Mouse (Mus musculus) liver, embryonic 13.5 days (tissue): ENCODE measurements around the gene Glg1. TPM values are rescaled to one million over a fixed set of nuclear protein-coding genes. Genes with fewer than 3 reads are reported as not detected.
A peak's percentile ranks its signal among the peaks of the same experiment; 100 is the strongest.
"Not testable (repeated sequence)": the region's sequence is repeated elsewhere in the genome, so short reads cannot be mapped to it uniquely, and the experiment has no call there.

Experiments used
- ATAC-seq: fragments of 200-750 bp; cut with Nextera tagmentation; 2 replicates; pipeline ENCODE4 v1.8.0; 2017; ENCODE audit warnings: low read depth, mild to moderate bottlenecking, moderate number of reproducible peaks, moderate library complexity
- DNase-seq: peaks from one replicate; pipeline ENCODE4 v3.0.0; 2022
- H3K27ac ChIP-seq: fragments of 300-500 bp; sonication (generic); 2 replicates; pipeline ENCODE4 v1.5.1; 2015; ENCODE audit warnings: moderate library complexity, mild to moderate bottlenecking, inconsistent platforms
- H3K27me3 ChIP-seq: fragments of 300-500 bp; sonication (generic); 2 replicates; pipeline ENCODE4 v1.6.1; 2015; ENCODE audit warnings: mild to moderate bottlenecking, inconsistent platforms
- H3K36me3 ChIP-seq: fragments of 300-500 bp; sonication (generic); 2 replicates; pipeline ENCODE4 v1.6.1; 2015; ENCODE audit warnings: mild to moderate bottlenecking, inconsistent platforms
- H3K4me1 ChIP-seq: fragments of 300-500 bp; sonication (generic); replicated peaks from 2 replicates; pipeline ENCODE4 v1.6.1; 2015; ENCODE audit warnings: inconsistent platforms
- H3K4me2 ChIP-seq: fragments of 300-500 bp; sonication (generic); 2 replicates; pipeline ENCODE4 v1.6.1; 2015; ENCODE audit warnings: inconsistent platforms, mild to moderate bottlenecking, moderate library complexity
- H3K4me3 ChIP-seq: fragments of 300-500 bp; sonication (generic); replicated peaks from 2 replicates; pipeline ENCODE4 v1.5.1; 2015; ENCODE audit warnings: mild to moderate bottlenecking, inconsistent platforms
- H3K9ac ChIP-seq: fragments of 300-500 bp; sonication (generic); 2 replicates; pipeline ENCODE4 v1.6.1; 2015; ENCODE audit warnings: mild to moderate bottlenecking, inconsistent platforms
- H3K9me3 ChIP-seq: fragments of 300-500 bp; sonication (generic); replicated peaks from 2 replicates; pipeline ENCODE4 v1.6.1; 2016; ENCODE audit warnings: inconsistent platforms
- WGBS: fragments of 180-500 bp; shearing (Covaris S2); methylation state at CpG from one replicate; pipeline ENCODE4 v1.1.7; 2015; ENCODE audit not compliant: insufficient replicate concordance; 5-methylcytosine and 5-hydroxymethylcytosine counted together
- polyA plus RNA-seq: library from polyadenylated mRNA; unstranded; fragments of >200 nt; fragmentation: Nextera tagmentation; extraction: Ambion mirVana; gene quantifications from 2 replicates; pipeline ENCODE4 v1.2.1, GENCODE M21; 2015

The Glg1 gene
- 14.3 and 17.1 TPM in 2 replicates for polyA plus RNA-seq

GRCm38 (mm10) chr8:111258631-111259407 is at the start of gene Glg1:
TSS of gene Glg1 (minus strand) at chr8:111259216.
- peak; percentile 90 for DNase-seq
- H3K27ac ChIP-seq, result peak within 1 kb of the TSS; percentile 97
- no peaks in the 10 kb centered on the region for H3K9me3 ChIP-seq
- peaks cover 18% of the 10 kb centered on the region; the same call in 1 of the 2 replicates for H3K27me3 ChIP-seq
- peak within 1 kb of the TSS; percentile 94 for H3K9ac ChIP-seq
- H3K4me2 ChIP-seq, result peak within 1 kb of the TSS; percentile 82
- WGBS, result under 1% methylated on average over 74 of the region's 76 CpGs
- peaks cover 4% of the 10 kb centered on the region; the same call in 1 of the 2 replicates for H3K36me3 ChIP-seq
- H3K4me3 ChIP-seq, result peak within 1 kb of the TSS; percentile 91
- peaks cover 28% of the 10 kb centered on the region for H3K4me1 ChIP-seq
- ATAC-seq, result peak; percentile 89

GRCm38 (mm10) chr8:111305031-111305730 is 46.2 kb upstream of the Glg1 start:
- H3K9me3 ChIP-seq, result no peaks in the 10 kb centered on the region
- H3K4me2 ChIP-seq, result no peak overlapping the region
- no peaks in the 10 kb centered on the region for H3K27me3 ChIP-seq
- ATAC-seq (no peak), DNase-seq (no peak)
- no peak overlapping the region for H3K27ac ChIP-seq
- WGBS, result 35% methylated on average over 5 of the region's 5 CpGs
- H3K4me1 ChIP-seq, result peaks cover 7% of the 10 kb centered on the region
- no peak overlapping the region for H3K9ac ChIP-seq
- no peak overlapping the region for H3K4me3 ChIP-seq
- no peaks in the 10 kb centered on the region for H3K36me3 ChIP-seq

GRCm38 (mm10) chr8:111304359-111304758 is 45.3 kb upstream of the Glg1 start:
- H3K27ac ChIP-seq, result no peak overlapping the region
- ATAC-seq, result no peak
- H3K36me3 ChIP-seq, result no peaks in the 10 kb centered on the region
- no peak overlapping the region for H3K4me3 ChIP-seq
- no peaks in the 10 kb centered on the region for H3K27me3 ChIP-seq
- WGBS, result 78% methylated on average over 3 of the region's 3 CpGs
- H3K9me3 ChIP-seq, result no peaks in the 10 kb centered on the region
- H3K4me1 ChIP-seq, result peaks cover 7% of the 10 kb centered on the region
- H3K9ac ChIP-seq, result no peak overlapping the region
- DNase-seq, result no peak
- no peak overlapping the region for H3K4me2 ChIP-seq

GRCm38 (mm10) chr8:111303076-111303803 is 44.2 kb upstream of the Glg1 start:
- not testable (repeated sequence) for DNase-seq, H3K9me3 ChIP-seq, H3K4me2 ChIP-seq, H3K9ac ChIP-seq, ATAC-seq, H3K27me3 ChIP-seq, H3K36me3 ChIP-seq, H3K4me3 ChIP-seq, H3K27ac ChIP-seq
- 71% methylated on average over 5 of the region's 5 CpGs for WGBS
- H3K4me1 ChIP-seq, result peaks cover 12% of the 10 kb centered on the region

- Histone ChIP-seq H3K9me3 (no peaks in the 10 kb centered on the region), H3K36me3 (peaks cover 17% of the 10 kb centered on the region), H3K27ac (peak overlapping the region; percentile 89), H3K4me1 (peaks cover 30% of the 10 kb centered on the region), H3K27me3 (no peaks in the 10 kb centered on the region), H3K4me2 (peak overlapping the region; percentile 67), H3K9ac (peak overlapping the region; percentile 70), H3K4me3 (peak overlapping the region; percentile 98)
- ATAC-seq, result no peak
- 58% methylated on average over 11 of the region's 11 CpGs for WGBS
- DNase-seq, result no peak
Observed at GRCm38 (mm10) chr8:111300597-111301546, 41.9 kb upstream of the Glg1 start.

GRCm38 (mm10) chr8:111299821-111300568 is 41.0 kb upstream of the Glg1 start, which contains the start of gene Rfwd3:
TSS of gene Rfwd3 (minus strand) at chr8:111300222.
- H3K4me1 ChIP-seq, result peaks cover 37% of the 10 kb centered on the region
- peak within 1 kb of the TSS; percentile 71 for H3K4me2 ChIP-seq
- H3K4me3 ChIP-seq, result peak within 1 kb of the TSS; percentile 98
- H3K9ac ChIP-seq, result peak within 1 kb of the TSS; percentile 99
- WGBS, result under 1% methylated on average over 67 of the region's 67 CpGs
- peaks cover 26% of the 10 kb centered on the region for H3K36me3 ChIP-seq
- ATAC-seq (peak; percentile 98), DNase-seq (peak; percentile 96)
- H3K27ac ChIP-seq, result peak within 1 kb of the TSS; percentile 93
- H3K9me3 ChIP-seq, result no peaks in the 10 kb centered on the region
- no peaks in the 10 kb centered on the region for H3K27me3 ChIP-seq

GRCm38 (mm10) chr8:111299363-111299820 is 40.4 kb upstream of the Glg1 start:
- under 1% methylated on average over 28 of the region's 28 CpGs for WGBS
- Histone ChIP-seq H3K4me1 (peaks cover 38% of the 10 kb centered on the region), H3K27me3 (no peaks in the 10 kb centered on the region), H3K27ac (peak overlapping the region; percentile 93), H3K4me3 (peak overlapping the region; percentile 98), H3K9ac (peak overlapping the region; percentile 99), H3K9me3 (no peaks in the 10 kb centered on the region), H3K4me2 (peak overlapping the region; percentile 71), H3K36me3 (peaks cover 31% of the 10 kb centered on the region)
- ATAC-seq, result peak; percentile 33
- peak; percentile 69 for DNase-seq

- peak overlapping the region; percentile 29; the same call in 1 of the 2 replicates for H3K27ac ChIP-seq
- H3K27me3 ChIP-seq, result no peaks in the 10 kb centered on the region
- peaks cover 45% of the 10 kb centered on the region for H3K36me3 ChIP-seq
- peaks cover 44% of the 10 kb centered on the region for H3K4me1 ChIP-seq
- WGBS, result 82% methylated on average over 1 of the region's 1 CpGs
- DNase-seq (no peak), ATAC-seq (no peak)
- H3K4me3 ChIP-seq, result peak overlapping the region; percentile 98
- H3K4me2 ChIP-seq, result peak overlapping the region; percentile 71
- H3K9me3 ChIP-seq, result no peaks in the 10 kb centered on the region
- H3K9ac ChIP-seq, result peak overlapping the region; percentile 99
Observed at GRCm38 (mm10) chr8:111298011-111298410, 39.0 kb upstream of the Glg1 start.

GRCm38 (mm10) chr8:111291733-111292132 is 32.7 kb upstream of the Glg1 start:
- ATAC-seq (no peak), DNase-seq (no peak)
- no peaks in the 10 kb centered on the region for H3K9me3 ChIP-seq
- WGBS, result 86% methylated on average over 7 of the region's 7 CpGs
- H3K36me3 ChIP-seq, result peaks cover 96% of the 10 kb centered on the region
- no peak overlapping the region for H3K9ac ChIP-seq
- peaks cover 24% of the 10 kb centered on the region for H3K4me1 ChIP-seq
- no peak overlapping the region for H3K27ac ChIP-seq
- H3K4me2 ChIP-seq, result no peak overlapping the region
- H3K27me3 ChIP-seq, result no peaks in the 10 kb centered on the region
- H3K4me3 ChIP-seq, result no peak overlapping the region

- peaks cover 97% of the 10 kb centered on the region for H3K36me3 ChIP-seq
- ATAC-seq (no peak), DNase-seq (no peak)
- WGBS, result 94% methylated on average over 7 of the region's 7 CpGs
- H3K4me2 ChIP-seq, result no peak overlapping the region
- no peak overlapping the region for H3K9ac ChIP-seq
- no peaks in the 10 kb centered on the region for H3K9me3 ChIP-seq
- peaks cover 15% of the 10 kb centered on the region for H3K4me1 ChIP-seq
- H3K4me3 ChIP-seq, result no peak overlapping the region
- no peak overlapping the region for H3K27ac ChIP-seq
- no peaks in the 10 kb centered on the region for H3K27me3 ChIP-seq
Observed at GRCm38 (mm10) chr8:111290586-111290985, 31.6 kb upstream of the Glg1 start.
